Mouse (Mus musculus) midbrain, embryonic 15.5 days (tissue): ENCODE data around the gene Prkd3. TPM values are rescaled to one million over a fixed set of nuclear protein-coding genes. Genes with fewer than 3 reads are reported as not detected.

Experiments used
- ATAC-seq: fragments of 200-750 bp; cut with Nextera tagmentation; replicated peaks from 2 replicates; pipeline ENCODE4 v1.8.0; 2017; ENCODE audit warnings: moderate TSS enrichment
- H3K27ac ChIP-seq: fragments of 300-500 bp; sonication (generic); 2 replicates; pipeline ENCODE4 v1.5.1; 2015; ENCODE audit warnings: mild to moderate bottlenecking, inconsistent platforms
- H3K27me3 ChIP-seq: fragments of 300-500 bp; sonication (generic); replicated peaks from 2 replicates; pipeline ENCODE4 v1.6.1; 2015; ENCODE audit warnings: inconsistent platforms
- H3K36me3 ChIP-seq: fragments of 300-500 bp; sonication (generic); replicated peaks from 2 replicates; pipeline ENCODE4 v1.6.1; 2015; ENCODE audit warnings: inconsistent platforms
- H3K4me1 ChIP-seq: fragments of 300-500 bp; sonication (generic); 2 replicates; pipeline ENCODE4 v1.6.1; 2015; ENCODE audit warnings: inconsistent platforms
- H3K4me2 ChIP-seq: fragments of 300-500 bp; sonication (generic); 2 replicates; pipeline ENCODE4 v1.6.1; 2015; ENCODE audit warnings: inconsistent platforms, mild to moderate bottlenecking, moderate library complexity
- H3K4me3 ChIP-seq: fragments of 300-500 bp; sonication (generic); 2 replicates; pipeline ENCODE4 v1.5.1; 2015; ENCODE audit warnings: mild to moderate bottlenecking, inconsistent platforms
- H3K9ac ChIP-seq: fragments of 300-500 bp; sonication (generic); 2 replicates; pipeline ENCODE4 v1.6.1; 2015; ENCODE audit warnings: mild to moderate bottlenecking, inconsistent platforms
- H3K9me3 ChIP-seq: fragments of 300-500 bp; sonication (generic); 2 replicates; pipeline ENCODE4 v1.6.1; 2016; ENCODE audit warnings: inconsistent platforms
- whole genome bisulfite sequencing: fragments of 180-500 bp; shearing (Covaris S2); methylation state at CpG from one replicate; pipeline ENCODE4 v1.1.7; 2015; ENCODE audit warnings: mixed read lengths; 5-methylcytosine and 5-hydroxymethylcytosine counted together
- polyA plus RNA-seq: library from polyadenylated mRNA; unstranded; fragments of >200 nt; fragmentation: Nextera tagmentation; extraction: Ambion mirVana; gene quantifications from 2 replicates; pipeline ENCODE4 v1.2.1, GENCODE M21; 2015

Prkd3 gene
- polyA plus RNA-seq = 11.2 and 11.8 TPM in 2 replicates

DNA sequence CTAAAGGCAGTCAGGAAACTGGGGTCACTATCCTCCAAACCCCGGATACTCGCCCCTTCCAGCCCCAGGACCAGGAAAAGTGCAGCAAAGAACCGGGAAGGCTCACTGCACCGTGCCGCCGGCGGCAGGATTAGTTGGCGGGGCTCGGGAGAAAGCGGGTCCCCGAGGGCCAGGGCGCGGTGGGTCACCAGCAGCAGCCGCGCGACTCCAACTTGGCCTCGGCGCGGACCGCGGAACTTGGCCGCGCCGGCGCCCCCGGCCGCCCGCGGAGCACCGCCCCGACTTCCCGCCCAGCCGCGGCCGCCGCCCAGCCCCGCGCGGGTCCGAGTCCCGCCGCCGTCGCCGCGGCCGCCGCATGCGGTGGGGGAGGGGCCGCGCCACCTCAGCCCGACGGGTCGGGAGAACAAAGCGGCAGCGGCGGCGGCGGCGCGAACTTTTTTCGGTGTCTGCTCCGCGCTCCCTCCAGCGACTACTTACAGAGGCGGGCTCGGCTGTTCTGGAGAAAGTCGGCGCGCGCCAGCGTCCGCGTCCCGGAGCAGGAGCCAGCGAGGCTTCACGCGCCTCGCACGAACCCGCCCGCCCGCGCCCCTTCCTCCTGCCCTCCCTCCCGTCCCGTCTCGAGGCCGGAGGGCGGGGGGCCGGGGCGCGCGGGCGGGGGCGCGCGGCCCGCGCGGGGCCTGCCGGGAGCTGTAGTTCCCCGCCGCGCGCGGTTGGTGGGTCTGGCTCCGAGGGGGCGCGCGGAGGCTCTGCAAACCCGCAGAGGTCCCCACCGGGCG is at the start of gene Prkd3:
Prkd3 (minus strand) TSS at position 609 of the 776 bp plus-strand sequence.
- peak within 1 kb of the TSS; percentile 63 for H3K9ac ChIP-seq
- H3K9me3 ChIP-seq = no peaks in the 10 kb centered on the region
- peak; percentile 93 for ATAC-seq
- H3K27me3 ChIP-seq = 0 out of 2 replicates have a peak, but pooled peaks cover 10% of the 10 kb centered on the region
- under 1% methylated on average over 54 of the region's 113 CpGs for WGBS
- peaks cover 20% of the 10 kb centered on the region for H3K4me1 ChIP-seq
- peak within 1 kb of the TSS; percentile 69 for H3K27ac ChIP-seq
- H3K4me2 ChIP-seq = peak within 1 kb of the TSS; percentile 86
- no peaks in the 10 kb centered on the region for H3K36me3 ChIP-seq
- H3K4me3 ChIP-seq = peak within 1 kb of the TSS; percentile 80

DNA sequence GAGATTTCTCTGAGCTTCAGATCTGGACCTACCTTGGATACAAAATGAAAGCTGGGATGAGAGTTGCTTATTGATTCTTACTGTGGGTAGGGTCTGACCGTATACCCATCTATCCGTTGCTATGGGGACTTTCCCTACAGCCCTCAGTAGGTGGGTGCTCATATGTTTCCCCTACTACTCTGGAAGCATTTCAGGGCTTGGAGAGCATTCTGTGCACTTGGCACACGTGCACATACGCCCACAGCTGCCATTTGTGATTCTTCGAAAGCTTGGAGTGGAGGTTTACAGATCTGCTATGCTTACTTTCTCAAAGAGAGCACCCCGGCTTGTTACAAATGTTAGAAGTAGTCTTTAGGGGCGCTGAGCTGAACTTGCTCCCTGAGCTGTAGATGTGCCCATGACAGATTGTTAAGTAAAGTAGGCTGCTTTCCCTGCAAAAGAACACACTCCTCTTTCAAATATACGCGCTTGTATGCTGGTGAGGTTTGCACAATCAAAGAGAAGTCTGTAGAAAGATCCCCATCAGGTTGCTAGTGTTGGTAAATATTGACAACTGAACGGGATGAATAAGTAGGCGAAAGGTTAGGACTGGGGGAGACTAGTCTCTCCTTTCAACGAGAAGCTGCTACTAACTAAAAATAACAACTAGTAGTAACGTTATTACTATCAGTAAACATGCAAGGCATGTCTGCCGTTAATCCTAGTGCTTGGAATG is 49.3 kb upstream of the Prkd3 start:
- H3K9me3 ChIP-seq = no peaks in the 10 kb centered on the region
- ATAC-seq = no peak
- no peak overlapping the region for H3K27ac ChIP-seq
- H3K27me3 ChIP-seq = no peaks in the 10 kb centered on the region
- H3K36me3 ChIP-seq = no peaks in the 10 kb centered on the region
- 87% methylated on average over 14 of the region's 14 CpGs for WGBS
- H3K4me2 ChIP-seq = no peak overlapping the region
- no peaks in the 10 kb centered on the region for H3K4me1 ChIP-seq
- no peak overlapping the region for H3K9ac ChIP-seq
- H3K4me3 ChIP-seq = no peak overlapping the region

DNA sequence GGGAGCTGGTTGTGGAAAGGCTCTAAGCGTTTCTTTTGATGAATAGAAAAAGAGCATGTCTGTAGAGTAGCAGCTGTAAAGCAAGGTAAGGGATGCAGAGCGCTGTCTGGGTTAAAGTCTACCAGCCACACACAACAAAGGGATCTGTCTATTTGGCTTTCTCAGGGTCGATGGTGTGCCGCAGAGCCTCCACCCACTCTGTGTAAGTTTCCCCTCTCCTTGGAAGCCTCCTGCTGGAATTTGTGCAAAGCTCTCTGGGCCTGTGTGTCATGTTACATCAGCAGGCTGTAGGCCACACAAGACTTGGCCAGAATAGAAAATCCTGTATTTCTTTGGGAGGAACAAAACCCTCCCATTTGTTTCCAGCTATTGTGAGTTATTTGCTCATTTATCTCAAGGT is 48.4 kb upstream of the Prkd3 start:
- Histone ChIP-seq H3K4me3 (no peak overlapping the region), H3K27me3 (no peaks in the 10 kb centered on the region), H3K4me2 (no peak overlapping the region), H3K9me3 (no peaks in the 10 kb centered on the region), H3K4me1 (no peaks in the 10 kb centered on the region), H3K9ac (no peak overlapping the region), H3K36me3 (no peaks in the 10 kb centered on the region), H3K27ac (no peak overlapping the region; the same call in 1 of the 2 replicates)
- peak; percentile 52 for ATAC-seq
- 31% methylated on average over 4 of the region's 4 CpGs for WGBS

DNA sequence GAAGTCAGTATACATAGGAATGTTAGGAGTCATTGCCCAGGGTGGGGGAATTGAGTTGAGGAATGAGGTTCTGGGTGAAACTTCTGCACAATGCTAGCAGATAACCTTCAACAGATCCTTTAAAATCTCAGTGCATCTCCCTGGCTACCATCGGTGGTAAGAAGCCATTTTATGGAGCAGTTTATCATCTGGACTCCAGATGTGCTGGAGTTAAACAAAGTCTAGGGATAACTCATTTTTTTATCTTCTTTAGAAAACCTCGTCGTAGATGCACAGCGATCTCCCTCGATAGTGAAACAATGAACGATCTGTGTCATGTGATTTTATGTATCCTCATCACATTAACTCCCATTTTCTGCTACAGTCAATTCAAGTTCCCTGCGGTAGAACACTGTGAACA is 48.0 kb upstream of the Prkd3 start:
- no peak overlapping the region for H3K4me2 ChIP-seq
- 67% methylated on average over 7 of the region's 7 CpGs for WGBS
- no peaks in the 10 kb centered on the region for H3K27me3 ChIP-seq
- no peak overlapping the region; the same call in 1 of the 2 replicates for H3K27ac ChIP-seq
- no peak overlapping the region for H3K4me3 ChIP-seq
- no peaks in the 10 kb centered on the region for H3K9me3 ChIP-seq
- no peaks in the 10 kb centered on the region for H3K36me3 ChIP-seq
- H3K9ac ChIP-seq = no peak overlapping the region
- no peaks in the 10 kb centered on the region for H3K4me1 ChIP-seq
- ATAC-seq = no peak

DNA sequence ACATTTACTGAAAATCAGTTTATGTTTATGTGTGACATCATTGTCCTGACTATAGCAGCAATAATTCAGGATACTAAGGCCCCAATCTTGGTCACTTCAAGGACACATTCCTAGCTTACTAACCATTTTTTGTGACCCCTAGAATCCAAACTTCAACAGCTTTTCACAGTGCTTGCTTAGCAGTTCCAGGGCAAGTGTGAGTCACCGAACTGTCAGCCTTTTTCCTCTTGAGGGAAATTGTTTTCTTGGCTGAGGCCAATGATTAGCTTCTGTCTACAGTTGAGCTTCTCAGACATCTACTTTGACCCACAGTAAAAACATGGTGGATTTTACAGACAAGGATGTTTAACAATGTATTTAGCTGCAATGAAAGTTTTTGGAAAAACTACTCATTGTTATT is 43.6 kb upstream of the Prkd3 start:
- 84% methylated on average over 1 of the region's 1 CpGs for WGBS

DNA sequence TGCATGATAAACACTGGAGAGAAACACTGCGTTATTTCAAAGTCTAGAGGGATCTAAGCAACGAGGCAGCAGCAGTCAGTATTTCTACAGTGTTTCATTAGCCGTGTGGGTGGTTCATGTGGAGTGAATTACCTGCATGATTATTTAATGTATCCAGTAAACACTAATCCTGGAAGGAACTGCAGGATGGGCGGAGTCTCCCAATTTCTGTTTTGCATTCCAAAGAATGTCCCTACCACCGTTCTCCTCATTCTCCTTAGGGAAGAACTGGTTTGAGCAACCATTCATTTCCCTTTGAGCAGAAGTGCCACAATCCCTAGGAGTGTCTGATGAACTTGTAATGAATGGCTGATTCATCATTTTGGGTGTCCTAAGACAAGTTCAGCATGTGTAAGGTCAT is 39.6 kb upstream of the Prkd3 start:
- Histone ChIP-seq H3K27ac (no peak overlapping the region), H3K4me3 (no peak overlapping the region), H3K36me3 (no peaks in the 10 kb centered on the region), H3K27me3 (no peaks in the 10 kb centered on the region), H3K9me3 (no peaks in the 10 kb centered on the region), H3K9ac (no peak overlapping the region), H3K4me1 (no peaks in the 10 kb centered on the region), H3K4me2 (no peak overlapping the region)
- 76% methylated on average over 5 of the region's 5 CpGs for WGBS
- ATAC-seq = no peak

More for the DNA sequence above, 43.6 kb upstream of the Prkd3 start:
- no peak overlapping the region for H3K27ac ChIP-seq
- H3K4me2 ChIP-seq = no peak overlapping the region
- H3K9me3 ChIP-seq = no peaks in the 10 kb centered on the region
- no peaks in the 10 kb centered on the region for H3K36me3 ChIP-seq
- no peak for ATAC-seq
- no peak overlapping the region for H3K4me3 ChIP-seq
- H3K9ac ChIP-seq = no peak overlapping the region
- H3K27me3 ChIP-seq = no peaks in the 10 kb centered on the region
- no peaks in the 10 kb centered on the region for H3K4me1 ChIP-seq

DNA sequence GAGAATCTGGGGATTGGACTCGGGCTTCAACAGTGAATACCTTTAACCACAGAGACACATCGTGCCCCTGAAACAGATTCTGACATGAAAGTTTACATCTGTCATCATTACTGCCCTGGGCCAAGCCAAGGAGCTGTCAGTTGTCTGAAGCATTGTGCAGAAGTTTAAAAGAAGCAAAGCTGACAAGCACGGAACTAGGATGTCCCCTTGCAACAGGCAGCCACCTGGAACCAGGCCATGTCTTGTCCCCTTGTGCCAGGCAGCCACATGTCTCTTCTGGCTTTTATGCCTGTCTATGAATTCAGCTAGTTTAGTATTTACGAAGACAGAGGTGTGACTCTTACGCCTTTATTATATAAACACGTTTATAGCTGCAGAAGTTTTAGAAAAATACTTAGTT is 37.7 kb upstream of the Prkd3 start:
- no peak overlapping the region for H3K9ac ChIP-seq
- ATAC-seq = no peak
- no peak overlapping the region for H3K27ac ChIP-seq
- WGBS = 73% methylated on average over 6 of the region's 6 CpGs
- no peak overlapping the region for H3K4me3 ChIP-seq
- H3K36me3 ChIP-seq = no peaks in the 10 kb centered on the region
- no peaks in the 10 kb centered on the region for H3K9me3 ChIP-seq
- H3K27me3 ChIP-seq = no peaks in the 10 kb centered on the region
- H3K4me1 ChIP-seq = peaks cover 2% of the 10 kb centered on the region
- no peak overlapping the region for H3K4me2 ChIP-seq

DNA sequence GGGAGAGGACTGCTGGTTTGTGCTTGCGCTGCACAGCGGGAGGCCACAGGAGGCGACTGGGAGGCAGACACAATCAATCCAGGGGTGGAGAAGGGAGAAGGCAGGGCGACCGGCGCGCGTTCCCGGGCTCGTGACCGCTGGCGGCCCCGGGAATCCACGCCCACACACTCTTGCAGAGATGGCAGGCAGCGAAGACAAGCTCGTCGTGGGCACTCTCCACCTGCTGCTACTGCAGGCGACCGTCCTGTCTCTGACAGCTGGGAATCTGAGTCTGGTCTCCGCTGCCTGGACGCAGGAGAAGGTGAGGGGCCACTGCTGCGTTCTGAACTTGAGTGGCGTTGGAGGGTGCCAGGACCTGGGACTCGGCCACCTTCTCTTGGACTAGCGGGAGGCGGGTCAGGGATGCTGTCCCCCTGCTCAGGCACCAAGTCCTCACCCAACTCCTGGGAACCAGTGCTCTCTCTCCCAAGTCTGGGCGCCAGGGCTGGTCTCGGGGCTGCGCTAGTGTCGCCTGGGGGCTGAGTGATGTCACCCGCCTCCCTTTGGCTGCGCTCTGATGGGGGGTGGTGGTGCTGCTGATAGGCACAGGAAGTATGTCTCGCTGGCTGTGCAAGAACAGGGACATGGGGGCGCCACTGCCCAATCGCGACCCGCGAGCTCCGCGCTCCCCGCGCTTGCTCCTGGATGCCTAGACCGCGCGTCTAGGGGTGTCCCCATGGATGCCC is 31.6 kb upstream of the Prkd3 start:
- ATAC-seq = peak; percentile 96
- under 1% methylated on average over 40 of the region's 45 CpGs for WGBS
- peak overlapping the region; percentile 78 for H3K9ac ChIP-seq

DNA sequence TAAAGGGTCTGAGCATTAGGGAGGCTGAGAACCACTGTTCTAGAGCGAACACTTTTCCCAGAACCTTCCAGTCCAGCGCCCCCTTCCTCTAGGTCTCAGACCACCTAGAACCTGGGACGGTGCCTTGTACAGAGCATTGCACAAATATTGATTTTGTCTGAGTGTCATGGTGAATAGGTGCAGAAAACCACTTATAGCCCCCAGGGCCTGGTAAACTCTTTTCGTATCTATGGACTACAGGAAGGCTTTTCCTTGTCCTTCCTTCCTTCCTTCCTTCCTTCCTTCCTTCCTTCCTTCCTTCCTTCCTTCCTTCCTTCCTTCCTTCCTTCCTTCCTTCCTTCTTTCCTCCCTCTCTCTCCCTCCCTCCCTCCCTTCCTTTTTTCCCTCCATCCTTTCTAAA is 31.0 kb upstream of the Prkd3 start, which contains the start of gene Qpct:
Qpct (plus strand) TSS at position 301 of the 400 bp plus-strand sequence.
- Histone ChIP-seq H3K4me1 (peaks cover 9% of the 10 kb centered on the region), H3K4me3 (peak within 1 kb of the TSS; percentile 90), H3K36me3 (no peaks in the 10 kb centered on the region), H3K9me3 (no peaks in the 10 kb centered on the region), H3K27me3 (no peaks in the 10 kb centered on the region), H3K4me2 (peak within 1 kb of the TSS; percentile 91), H3K9ac (peak within 1 kb of the TSS; percentile 78), H3K27ac (peak within 1 kb of the TSS; percentile 85)
- ATAC-seq = peak; percentile 18; the same call in 1 of the 2 replicates
- 72% methylated on average over 4 of the region's 4 CpGs for WGBS

More for the DNA sequence above, 31.6 kb upstream of the Prkd3 start:
- Histone ChIP-seq H3K27ac (peak overlapping the region; percentile 85), H3K4me2 (peak overlapping the region; percentile 91), H3K4me1 (peaks cover 9% of the 10 kb centered on the region), H3K27me3 (no peaks in the 10 kb centered on the region), H3K9me3 (no peaks in the 10 kb centered on the region), H3K36me3 (no peaks in the 10 kb centered on the region), H3K4me3 (peak overlapping the region; percentile 90)

DNA sequence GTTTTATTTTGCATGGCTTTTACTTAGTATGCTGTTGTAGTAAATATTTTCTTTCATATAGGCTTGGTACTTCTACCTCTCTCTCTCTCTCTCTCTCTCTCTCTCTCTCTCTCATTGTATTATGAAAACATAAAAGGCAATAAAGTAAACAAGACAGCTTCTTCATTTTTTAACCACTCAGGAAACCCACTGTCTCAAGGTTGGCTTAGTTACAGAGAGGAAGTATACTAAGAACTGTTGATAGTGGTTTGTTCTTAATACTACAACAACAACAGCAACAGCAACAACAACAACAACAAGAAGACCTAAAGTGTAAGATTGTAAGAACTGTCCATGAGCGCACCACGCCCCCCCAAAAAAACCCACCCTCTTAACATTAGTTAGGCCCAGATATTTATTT is 23.1 kb upstream of the Prkd3 start:
- Histone ChIP-seq H3K27ac (no peak overlapping the region), H3K36me3 (no peaks in the 10 kb centered on the region), H3K4me2 (no peak overlapping the region), H3K9ac (no peak overlapping the region), H3K9me3 (no peaks in the 10 kb centered on the region), H3K27me3 (no peaks in the 10 kb centered on the region), H3K4me1 (no peaks in the 10 kb centered on the region), H3K4me3 (no peak overlapping the region)
- WGBS = 95% methylated on average over 2 of the region's 2 CpGs
- no peak for ATAC-seq

DNA sequence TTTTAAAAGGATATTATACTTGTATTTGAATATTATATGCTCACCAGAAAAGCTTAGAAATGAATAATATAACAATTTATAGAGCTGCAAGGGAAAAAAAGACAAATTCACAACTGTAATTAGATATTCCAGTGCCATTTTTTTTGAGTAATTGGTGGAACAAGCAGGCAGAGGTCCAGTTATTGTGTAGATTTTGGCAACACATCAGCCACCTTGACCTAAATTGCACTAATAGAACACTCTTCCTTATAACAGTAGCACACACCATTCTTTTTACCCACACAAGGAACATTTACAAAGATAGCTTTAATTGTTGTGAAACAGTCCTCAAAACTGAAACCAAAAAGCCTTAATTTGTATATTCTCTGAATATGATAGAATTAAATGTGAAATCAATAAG is 19.0 kb upstream of the Prkd3 start:
- no peaks in the 10 kb centered on the region for H3K9me3 ChIP-seq
- H3K4me2 ChIP-seq = no peak overlapping the region
- no peaks in the 10 kb centered on the region for H3K27me3 ChIP-seq
- no peak for ATAC-seq
- no peak overlapping the region for H3K27ac ChIP-seq
- H3K9ac ChIP-seq = no peak overlapping the region
- H3K36me3 ChIP-seq = no peaks in the 10 kb centered on the region
- no peaks in the 10 kb centered on the region for H3K4me1 ChIP-seq
- H3K4me3 ChIP-seq = no peak overlapping the region

DNA sequence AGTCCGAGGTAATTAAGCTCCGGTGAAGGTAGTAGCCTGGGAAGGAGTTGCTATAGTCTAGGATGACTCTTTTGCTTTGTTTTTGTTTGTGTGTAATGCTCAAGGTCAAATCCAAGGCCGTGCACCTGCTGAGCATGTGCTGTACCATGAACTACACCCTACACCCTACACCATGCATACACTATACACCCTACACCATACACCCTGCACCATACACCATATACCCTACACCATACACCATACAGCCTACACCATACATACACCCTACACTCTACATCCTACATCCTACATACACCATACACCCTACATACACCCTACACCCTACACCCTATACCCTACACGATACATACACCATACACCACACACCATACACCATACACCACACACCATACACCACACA is 12.2 kb upstream of the Prkd3 start:
- no peaks in the 10 kb centered on the region for H3K36me3 ChIP-seq
- H3K4me1 ChIP-seq = no peaks in the 10 kb centered on the region
- no peak for ATAC-seq
- H3K4me3 ChIP-seq = no peak overlapping the region
- H3K27me3 ChIP-seq = no peaks in the 10 kb centered on the region
- H3K27ac ChIP-seq = no peak overlapping the region
- no peak overlapping the region for H3K9ac ChIP-seq
- no peaks in the 10 kb centered on the region for H3K9me3 ChIP-seq
- 91% methylated on average over 4 of the region's 4 CpGs for WGBS
- no peak overlapping the region for H3K4me2 ChIP-seq
